Mouse (Mus musculus) heart, adult 8-10 months (tissue): Measurements from ENCODE around the gene Cwf19l2. TPM values are rescaled to one million over a fixed set of nuclear protein-coding genes. Genes with fewer than 3 reads are reported as not detected.
"Not testable (repeated sequence)": the region's sequence is repeated elsewhere in the genome, so short reads cannot be mapped to it uniquely, and the experiment has no call there.

Experiments
- DNase-seq: peaks from one replicate; pipeline ENCODE4 v3.0.0; 2022; ENCODE audit warnings: low spot score
- total RNA-seq, 4 experiments: library from RNA; stranded (reverse); gene quantifications; 2 replicates each; pipeline ENCODE4 v1.2.4; 2022

The Cwf19l2 gene
- total RNA-seq: 10 to 100 TPM; 11.7 to 16.0 (median 13.2) TPM

DNA sequence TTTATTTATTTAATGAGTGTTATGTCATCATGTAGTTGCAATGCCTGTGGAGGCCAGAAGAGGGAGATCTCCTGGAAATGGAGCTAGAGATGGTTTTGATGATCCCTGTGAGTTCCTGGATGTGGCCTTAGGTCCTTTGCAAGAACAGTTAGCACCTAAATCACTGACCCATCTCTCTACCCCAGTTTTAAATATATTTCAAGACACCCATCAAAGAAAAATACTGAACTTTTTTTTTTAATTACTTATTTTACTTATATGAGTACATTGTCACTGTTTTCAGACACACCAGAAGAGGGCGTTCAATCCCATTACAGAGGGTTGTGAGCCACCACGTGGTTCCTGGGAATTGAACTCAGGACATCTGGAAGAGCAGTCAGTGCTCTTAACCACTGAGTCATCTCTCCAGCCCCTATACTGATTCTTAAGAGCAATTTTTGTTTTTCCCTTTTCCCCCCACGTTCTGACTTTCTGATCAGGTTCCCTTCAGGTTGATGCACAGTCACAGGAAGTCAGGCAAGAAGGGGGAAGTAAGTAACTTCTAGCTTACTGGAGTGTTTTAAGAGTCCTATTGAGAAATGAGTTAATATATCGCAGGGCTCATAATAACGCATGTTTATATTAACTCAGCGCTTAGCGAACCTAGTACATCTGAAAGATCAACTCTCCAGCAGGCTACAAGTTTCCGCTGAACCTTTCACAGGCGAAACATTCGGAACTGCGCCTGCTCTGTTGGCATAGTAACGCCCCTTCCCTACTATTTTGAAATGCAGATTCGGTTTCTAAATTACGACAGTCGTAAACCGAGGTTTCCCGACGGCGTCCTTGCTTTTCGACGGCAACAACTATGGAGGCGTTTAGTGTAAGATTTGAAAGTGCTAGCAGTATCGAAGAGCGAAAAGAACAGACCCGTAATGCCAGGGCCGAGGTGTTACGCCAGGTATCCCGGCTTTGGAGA, at the start of gene Cwf19l2:
TSS of gene Cwf19l2 (plus strand) at position 342 of the 958 bp plus-strand sequence.
- DNase-seq: peak; percentile 94

- DNase-seq: not testable (repeated sequence)
These were observed 27.1 kb upstream of the Cwf19l2 start for GRCm38 (mm10) chr9:3376323-3376722.

GRCm38 (mm10) chr9:3404372-3404771, 980 bp downstream of the Cwf19l2 start:
- no peak for DNase-seq

- not testable (repeated sequence) for DNase-seq
These were observed 36.3 kb downstream of the Cwf19l2 start for GRCm38 (mm10) chr9:3439555-3440300.

DNA sequence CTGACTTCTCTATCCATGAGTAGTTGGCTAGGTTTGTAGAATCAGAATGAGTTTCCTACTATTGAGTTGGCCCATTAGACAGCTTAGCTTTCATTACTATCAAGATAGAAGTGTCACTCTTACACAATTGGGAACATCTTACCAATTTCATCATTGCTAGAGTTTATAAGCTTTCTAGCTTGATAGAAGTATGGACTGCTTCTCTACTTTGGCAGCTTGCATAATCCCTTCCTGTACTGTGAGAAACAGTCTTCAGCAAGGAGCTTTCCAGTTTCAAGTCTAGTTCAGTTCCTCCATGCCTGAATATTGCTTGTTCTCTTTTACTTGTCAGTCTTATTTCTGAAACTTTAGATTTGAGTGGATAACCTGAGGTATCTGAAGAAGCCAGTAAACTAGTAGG, 68.5 kb downstream of the Cwf19l2 start:
- no peak for DNase-seq

GRCm38 (mm10) chr9:3518645-3519044, 115.3 kb downstream of the Cwf19l2 start:
- no peak for DNase-seq

- DNase-seq: no peak
These were observed 115.8 kb downstream of the Cwf19l2 start for GRCm38 (mm10) chr9:3519178-3519577.

- DNase-seq: no peak
These were observed 117.6 kb downstream of the Cwf19l2 start for GRCm38 (mm10) chr9:3521031-3521430.

Other genes starting within 250 kb of the Cwf19l2 start
- gene Alkbh8, start 68.5 kb upstream of the Cwf19l2 start, total RNA-seq: 10 to 100 TPM in 3 of 4 experiments, 1 to 10 TPM in 1; 9.6 to 14.5 (median 13.2) TPM
- 10 to 100 TPM in 1 of 4 experiments, 1 to 10 TPM in 3; 7.9 to 10.4 (median 9.1) TPM for gene Gucy1a2, start 129.2 kb downstream of the Cwf19l2 start, total RNA-seq